Mouse (Mus musculus) midbrain, embryonic 11.5 days (tissue): ENCODE data around the gene Tuba3b. TPM values are rescaled to one million over a fixed set of nuclear protein-coding genes. Genes with fewer than 3 reads are reported as not detected.
A peak's percentile ranks its signal among the peaks of the same experiment; 100 is the strongest.

ENCODE experiments used
- ATAC-seq: fragments of 200-750 bp; cut with Nextera tagmentation; 2 replicates; pipeline ENCODE4 v1.8.0; 2017; ENCODE audit warnings: moderate TSS enrichment, moderate library complexity; ENCODE audit not compliant: low FRiP score
- DNase-seq: peaks from one replicate; pipeline ENCODE4 v3.0.0; 2015; ENCODE audit warnings: low spot score; ENCODE audit errors: missing footprints
- H3K27ac ChIP-seq: fragments of 300-500 bp; sonication (generic); 2 replicates; pipeline ENCODE4 v1.5.1; 2014; ENCODE audit warnings: low read depth, low read length
- H3K27me3 ChIP-seq: fragments of 300-500 bp; sonication (generic); 2 replicates; pipeline ENCODE4 v1.6.1; 2014; ENCODE audit warnings: mild to moderate bottlenecking, low read length, moderate library complexity, mixed read lengths; ENCODE audit not compliant: control insufficient read depth, insufficient read depth
- H3K36me3 ChIP-seq: fragments of 300-500 bp; sonication (generic); 2 replicates; pipeline ENCODE4 v1.6.1; 2014; ENCODE audit warnings: mild to moderate bottlenecking, low read length, moderate library complexity, mixed read lengths; ENCODE audit not compliant: control insufficient read depth, insufficient read depth
- H3K4me1 ChIP-seq: fragments of 300-500 bp; sonication (generic); 2 replicates; pipeline ENCODE4 v1.6.1; 2014; ENCODE audit warnings: low read length; ENCODE audit not compliant: control insufficient read depth, insufficient read depth
- H3K4me2 ChIP-seq: fragments of 300-500 bp; sonication (generic); 2 replicates; pipeline ENCODE4 v1.6.1; 2014; ENCODE audit warnings: mild to moderate bottlenecking, moderate library complexity
- H3K4me3 ChIP-seq: fragments of 300-500 bp; sonication (generic); 2 replicates; pipeline ENCODE4 v1.5.1; 2014; ENCODE audit warnings: low read depth, low read length
- H3K9ac ChIP-seq: fragments of 300-500 bp; sonication (generic); 2 replicates; pipeline ENCODE4 v1.6.1; 2014; ENCODE audit warnings: low read length
- H3K9me3 ChIP-seq: fragments of 300-500 bp; sonication (generic); 2 replicates; pipeline ENCODE4 v1.6.1; 2016; ENCODE audit warnings: low read length; ENCODE audit not compliant: control insufficient read depth
- WGBS: fragments of 180-500 bp; shearing (Covaris S2); extraction: QIAGEN DNeasy Blood & Tissue Kit; methylation state at CpG from one replicate; pipeline ENCODE4 v1.1.7; 2014; 5-methylcytosine and 5-hydroxymethylcytosine counted together
- polyA plus RNA-seq: library from polyadenylated mRNA; unstranded; fragments of >200 nt; fragmentation: Nextera tagmentation; extraction: Ambion mirVana; gene quantifications from 2 replicates; pipeline ENCODE4 v1.2.1, GENCODE M21; 2014

Tuba3b gene
- polyA plus RNA-seq, 1 experiment from 2014 or later: not detected

GRCm38 (mm10) chr6:145598794-145599555, 16.6 kb upstream of the Tuba3b start:
- H3K4me2 ChIP-seq: no peak overlapping the region
- ATAC-seq: no peak
- H3K27ac ChIP-seq: no peak overlapping the region
- no peaks in the 10 kb centered on the region for H3K36me3 ChIP-seq
- H3K9me3 ChIP-seq: no peaks in the 10 kb centered on the region
- no peak overlapping the region for H3K4me3 ChIP-seq
- DNase-seq: peak; percentile 81
- WGBS: 73% methylated on average over 11 of the region's 11 CpGs
- H3K9ac ChIP-seq: no peak overlapping the region
- H3K4me1 ChIP-seq: 0 out of 2 replicates have a peak, but pooled peaks cover 3% of the 10 kb centered on the region
- H3K27me3 ChIP-seq: no peaks in the 10 kb centered on the region

DNA sequence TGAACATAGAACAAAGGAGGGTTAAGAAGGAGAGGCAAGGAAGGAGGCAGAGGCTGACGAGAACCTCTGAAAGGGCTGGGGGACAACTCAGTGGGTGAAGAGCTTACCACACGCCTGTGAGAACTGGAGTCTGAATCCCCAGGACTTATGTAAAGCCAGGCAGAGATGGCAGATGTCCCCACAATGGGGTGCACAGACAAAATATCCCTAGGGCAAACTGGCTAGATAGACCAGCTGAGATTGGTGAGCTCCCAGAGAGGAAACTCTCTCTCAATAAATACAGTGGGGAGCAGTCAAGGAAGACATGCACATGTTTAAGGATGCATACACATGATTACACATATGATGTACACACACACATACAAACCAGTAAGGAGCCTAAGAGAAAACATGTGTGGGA, 11.4 kb upstream of the Tuba3b start:
- Histone ChIP-seq H3K4me2 (no peak overlapping the region), H3K9ac (no peak overlapping the region), H3K27ac (no peak overlapping the region), H3K36me3 (no peaks in the 10 kb centered on the region), H3K27me3 (no peaks in the 10 kb centered on the region), H3K4me1 (no peaks in the 10 kb centered on the region), H3K4me3 (no peak overlapping the region), H3K9me3 (no peaks in the 10 kb centered on the region)
- ATAC-seq: no peak
- WGBS: 22% methylated on average over 2 of the region's 2 CpGs
- DNase-seq: peak; percentile 75

DNA sequence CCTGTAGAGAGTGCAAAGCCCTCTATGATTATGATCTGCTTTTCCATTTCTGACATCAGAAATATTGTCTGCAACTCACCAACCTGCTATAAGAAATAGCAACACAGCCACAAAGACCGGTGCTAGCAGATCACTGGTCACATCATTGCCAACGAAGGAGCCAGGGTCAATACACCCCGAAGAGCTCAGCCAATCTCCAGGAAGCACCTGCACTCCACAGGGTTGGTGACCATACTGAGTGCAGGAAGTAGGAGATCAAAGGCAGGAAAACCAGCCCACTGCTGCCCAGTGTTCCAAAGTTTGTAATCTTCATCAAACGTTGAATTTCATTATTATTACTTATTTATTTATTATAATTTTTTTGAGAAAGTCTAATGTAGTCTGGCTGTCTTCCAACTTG, 10.9 kb upstream of the Tuba3b start:
- Histone ChIP-seq H3K36me3 (no peaks in the 10 kb centered on the region), H3K4me3 (no peak overlapping the region), H3K4me2 (no peak overlapping the region), H3K9me3 (no peaks in the 10 kb centered on the region), H3K27ac (no peak overlapping the region), H3K4me1 (no peaks in the 10 kb centered on the region), H3K27me3 (no peaks in the 10 kb centered on the region), H3K9ac (no peak overlapping the region)
- DNase-seq (peak; percentile 57), ATAC-seq (no peak)
- 79% methylated on average over 4 of the region's 4 CpGs for WGBS

- no peaks in the 10 kb centered on the region for H3K4me1 ChIP-seq
- H3K9me3 ChIP-seq: no peaks in the 10 kb centered on the region
- H3K4me3 ChIP-seq: no peak overlapping the region
- H3K4me2 ChIP-seq: no peak overlapping the region
- H3K27me3 ChIP-seq: no peaks in the 10 kb centered on the region
- no peak overlapping the region for H3K27ac ChIP-seq
- DNase-seq (peak; percentile 49), ATAC-seq (no peak)
- no peaks in the 10 kb centered on the region for H3K36me3 ChIP-seq
- H3K9ac ChIP-seq: no peak overlapping the region
- WGBS: 45% methylated on average over 3 of the region's 3 CpGs
Observed at GRCm38 (mm10) chr6:145605203-145605602, 10.4 kb upstream of the Tuba3b start.

- no peak overlapping the region for H3K9ac ChIP-seq
- H3K27me3 ChIP-seq: no peaks in the 10 kb centered on the region
- ATAC-seq: no peak
- H3K4me1 ChIP-seq: no peaks in the 10 kb centered on the region
- no peak overlapping the region for H3K4me2 ChIP-seq
- no peak overlapping the region for H3K27ac ChIP-seq
- DNase-seq: peak; percentile 8
- H3K36me3 ChIP-seq: no peaks in the 10 kb centered on the region
- WGBS: 93% methylated on average over 4 of the region's 4 CpGs
- no peak overlapping the region for H3K4me3 ChIP-seq
- H3K9me3 ChIP-seq: no peaks in the 10 kb centered on the region
Observed at GRCm38 (mm10) chr6:145607746-145608145, 7.8 kb upstream of the Tuba3b start.

GRCm38 (mm10) chr6:145608693-145609092, 6.9 kb upstream of the Tuba3b start:
- ATAC-seq (no peak), DNase-seq (peak; percentile 59)
- no peaks in the 10 kb centered on the region for H3K4me1 ChIP-seq
- H3K4me3 ChIP-seq: no peak overlapping the region
- H3K9me3 ChIP-seq: no peaks in the 10 kb centered on the region
- no peak overlapping the region for H3K9ac ChIP-seq
- H3K4me2 ChIP-seq: no peak overlapping the region
- H3K27ac ChIP-seq: no peak overlapping the region
- WGBS: 89% methylated on average over 5 of the region's 5 CpGs
- no peaks in the 10 kb centered on the region for H3K36me3 ChIP-seq
- H3K27me3 ChIP-seq: no peaks in the 10 kb centered on the region

- Histone ChIP-seq H3K36me3 (no peaks in the 10 kb centered on the region), H3K4me1 (no peaks in the 10 kb centered on the region), H3K4me3 (no peak overlapping the region), H3K9me3 (no peaks in the 10 kb centered on the region), H3K9ac (no peak overlapping the region), H3K4me2 (no peak overlapping the region), H3K27ac (no peak overlapping the region), H3K27me3 (no peaks in the 10 kb centered on the region)
- ATAC-seq (no peak), DNase-seq (peak; percentile 47)
- 90% methylated on average over 5 of the region's 5 CpGs for WGBS
Observed at GRCm38 (mm10) chr6:145610901-145611300, 4.7 kb upstream of the Tuba3b start.

DNA sequence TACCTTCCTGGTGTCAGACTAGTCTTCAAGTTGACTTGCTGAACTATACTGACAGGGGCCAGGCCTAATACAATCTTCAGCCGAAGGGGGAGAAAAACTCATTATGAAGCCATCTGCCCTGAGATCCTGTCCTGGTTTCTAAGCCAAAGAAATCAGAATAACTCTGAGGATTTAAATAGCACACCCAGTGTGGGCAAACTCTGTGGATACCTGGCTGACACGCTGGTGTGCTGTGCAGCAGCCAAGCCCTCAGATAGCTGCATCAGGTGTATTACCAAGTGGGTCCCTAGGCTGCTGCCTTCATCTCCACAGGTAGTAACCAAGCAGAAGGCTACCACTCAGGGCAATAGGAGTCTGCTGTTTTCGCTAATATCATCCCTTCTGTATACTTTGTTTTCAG, 2.9 kb upstream of the Tuba3b start:
- Histone ChIP-seq H3K27ac (no peak overlapping the region), H3K4me1 (no peaks in the 10 kb centered on the region), H3K9me3 (no peaks in the 10 kb centered on the region), H3K27me3 (no peaks in the 10 kb centered on the region), H3K9ac (no peak overlapping the region), H3K4me2 (no peak overlapping the region), H3K4me3 (no peak overlapping the region), H3K36me3 (no peaks in the 10 kb centered on the region)
- no peak for DNase-seq
- ATAC-seq: no peak
- 82% methylated on average over 3 of the region's 3 CpGs for WGBS

- ATAC-seq: no peak
Observed at GRCm38 (mm10) chr6:145614219-145614618, 1.3 kb upstream of the Tuba3b start, which contains the start of gene Lmntd1. Gene Lmntd1, minus strand, starts transcription at chr6:145614319.

More at GRCm38 (mm10) chr6:145614219-145614618, 1.3 kb upstream of the Tuba3b start, which contains the start of gene Lmntd1:
- Histone ChIP-seq H3K9me3 (no peaks in the 10 kb centered on the region), H3K9ac (no peak within 1 kb of the TSS), H3K36me3 (no peaks in the 10 kb centered on the region), H3K27ac (no peak within 1 kb of the TSS), H3K4me2 (no peak within 1 kb of the TSS), H3K27me3 (no peaks in the 10 kb centered on the region), H3K4me3 (no peak within 1 kb of the TSS), H3K4me1 (no peaks in the 10 kb centered on the region)
- WGBS: 88% methylated on average over 7 of the region's 7 CpGs
- peak; percentile 1 for DNase-seq
